Mouse (Mus musculus) left cerebral cortex, adult 2 months (tissue): ENCODE results near the gene Yif1a. TPM values are rescaled to one million over a fixed set of nuclear protein-coding genes. Genes with fewer than 3 reads are reported as not detected.
A peak's percentile ranks its signal among the peaks of the same experiment; 100 is the strongest.

Experiments used
- DNase-seq, 2 experiments: peaks; one replicate each; pipeline ENCODE4 v3.0.0; 2021 to 2022; ENCODE audit warnings: low spot score in 2 of 2, mixed read lengths in 1 of 2; ENCODE audit errors: extremely low spot score in 1 of 2
- H3K27ac ChIP-seq: fragments of 200-600 bp; 2 replicates; pipeline ENCODE4 v1.8.1; 2022
- H3K4me3 ChIP-seq: fragments of 200-600 bp; 2 replicates; pipeline ENCODE4 v1.8.1; 2022
- CTCF ChIP-seq: fragments of 200-600 bp; IDR thresholded peaks from 2 replicates; pipeline ENCODE4 v1.8.1; 2022; ENCODE audit warnings: antibody characterized with exemption, mild to moderate bottlenecking, moderate library complexity
- intact Hi-C: fragments of 180-260 bp; cut with DNase I; formaldehyde crosslinking; loops from one replicate; pipeline ENCODE4 v1.15.1; 2025
- total RNA-seq, 2 experiments: library from RNA; stranded (reverse); gene quantifications; 2 replicates each; pipeline ENCODE4 v1.2.3; 2021

Yif1a gene
- total RNA-seq, 2 experiments from 2014 or later: 23.4 to 25.7 TPM

DNA sequence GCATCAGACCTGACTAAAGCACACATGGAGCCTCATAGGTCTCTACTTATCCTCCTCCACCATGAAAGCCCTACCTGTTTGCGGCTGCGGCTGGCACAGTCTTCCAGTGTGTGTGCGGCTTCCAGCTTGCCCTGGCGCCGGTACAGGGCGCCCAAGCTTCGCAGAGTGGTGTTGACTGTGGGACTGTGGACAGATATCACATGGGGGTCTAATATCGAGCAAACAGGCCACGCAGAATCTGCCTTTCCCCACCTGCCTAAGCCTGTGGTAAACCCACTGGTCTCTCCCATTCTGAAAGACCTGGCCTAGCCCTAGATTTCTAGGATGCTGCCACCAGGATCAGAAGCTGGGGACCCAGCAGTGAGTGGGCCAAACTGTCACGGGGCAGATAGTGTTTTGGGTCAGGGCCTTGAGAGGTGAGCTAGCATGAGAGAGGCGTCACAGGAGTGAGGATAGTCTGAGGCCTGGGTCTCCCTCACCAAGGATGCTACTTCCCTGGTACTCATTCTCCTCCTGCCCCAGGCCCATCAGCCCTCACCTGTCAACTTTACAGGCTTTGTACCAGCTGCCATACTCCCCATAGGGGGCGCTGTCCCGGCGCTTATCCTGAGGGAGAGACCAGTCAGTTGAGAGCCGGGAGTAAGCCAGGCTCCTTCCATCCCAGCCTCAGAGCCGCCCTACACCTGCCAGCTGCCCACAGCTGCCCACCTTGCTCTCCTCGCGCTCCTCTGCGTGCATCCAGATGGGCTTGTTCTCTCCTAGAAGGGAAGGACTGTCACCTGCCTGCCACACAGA, 21.5 kb downstream of the Yif1a start:
- intact Hi-C loops: no loop called here
- no peak for DNase-seq

DNA sequence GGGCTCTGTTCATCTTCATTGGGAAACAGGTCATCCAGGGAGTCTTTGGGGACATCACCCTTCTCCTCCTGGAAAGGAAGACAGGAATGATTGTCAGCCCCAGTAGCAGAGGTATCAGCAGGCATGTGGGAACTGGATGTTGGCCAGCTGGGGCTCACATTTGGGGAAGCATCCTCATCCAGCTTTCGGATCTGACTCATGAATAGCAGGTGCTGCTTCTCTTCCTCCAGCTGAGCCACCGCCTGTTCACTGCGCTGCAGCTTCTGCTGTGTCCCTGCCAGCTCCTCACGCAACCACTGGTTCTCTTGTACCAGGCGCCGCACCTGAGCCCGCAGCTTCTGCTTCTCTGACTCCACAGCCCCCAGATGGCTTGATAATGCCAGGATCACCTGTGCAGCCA, 25.4 kb downstream of the Yif1a start:
- H3K4me3 ChIP-seq: no peak overlapping the region
- no peak for TF ChIP-seq CTCF
- H3K27ac ChIP-seq: peak overlapping the region; percentile 63; the same call in 1 of the 2 replicates
- intact Hi-C loops: no loop called here
- peak in 1 of 2 experiments; percentile 47 for DNase-seq

More for the DNA sequence above, 21.5 kb downstream of the Yif1a start:
- TF ChIP-seq CTCF: peak; percentile 58
- H3K4me3 ChIP-seq: no peak overlapping the region
- no peak overlapping the region for H3K27ac ChIP-seq

- H3K27ac ChIP-seq: peak overlapping the region; percentile 95
- DNase-seq: peak; percentile 88 to 95
- peak overlapping the region; percentile 81 for H3K4me3 ChIP-seq
- TF ChIP-seq CTCF: peak; percentile 92
- intact Hi-C loops: loop anchor here (1.0 to 2.0 kb wide), 2 partner anchors 10 to 21 kb away; partner anchors contain the start of gene Rab1b
Measured at GRCm38 (mm10) chr19:5117494-5118383, 29.4 kb downstream of the Yif1a start.

- TF ChIP-seq CTCF: no peak
- peak within 1 kb of the TSS; percentile 95 for H3K27ac ChIP-seq
- intact Hi-C loops: loop anchor here (2.0 kb wide), 1 partner anchor 20 kb away; no protein-coding TSS in a partner anchor
- DNase-seq: no peak
- peak within 1 kb of the TSS; percentile 81 for H3K4me3 ChIP-seq
Measured at GRCm38 (mm10) chr19:5118384-5118698, 30.0 kb downstream of the Yif1a start, which contains the start of gene Klc2. Klc2 (minus strand) TSS chr19:5118560.

DNA sequence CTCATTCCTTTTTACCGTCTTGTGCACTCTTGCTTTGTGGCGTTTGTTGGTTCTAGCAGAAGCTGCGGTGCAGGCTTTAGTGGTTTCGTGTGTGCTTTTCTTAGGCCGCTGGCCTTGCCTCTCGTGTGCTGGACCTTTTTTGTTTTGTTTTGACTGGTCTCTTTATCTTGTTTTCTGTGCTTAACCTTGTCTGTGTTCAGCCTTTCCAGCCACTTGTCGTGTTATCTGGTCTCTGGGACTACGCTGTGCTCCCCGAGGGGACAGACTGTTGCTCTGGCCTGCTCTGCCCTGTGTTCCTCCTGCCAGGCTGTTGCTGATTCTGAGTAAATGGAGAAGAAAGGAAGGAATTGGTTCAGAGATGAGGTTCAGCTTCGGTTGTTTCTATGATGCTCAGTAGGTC, 34.2 kb downstream of the Yif1a start:
- Histone ChIP-seq H3K4me3 (no peak overlapping the region), H3K27ac (no peak overlapping the region)
- intact Hi-C loops: no loop called here
- DNase-seq: no peak
- no peak for TF ChIP-seq CTCF

DNA sequence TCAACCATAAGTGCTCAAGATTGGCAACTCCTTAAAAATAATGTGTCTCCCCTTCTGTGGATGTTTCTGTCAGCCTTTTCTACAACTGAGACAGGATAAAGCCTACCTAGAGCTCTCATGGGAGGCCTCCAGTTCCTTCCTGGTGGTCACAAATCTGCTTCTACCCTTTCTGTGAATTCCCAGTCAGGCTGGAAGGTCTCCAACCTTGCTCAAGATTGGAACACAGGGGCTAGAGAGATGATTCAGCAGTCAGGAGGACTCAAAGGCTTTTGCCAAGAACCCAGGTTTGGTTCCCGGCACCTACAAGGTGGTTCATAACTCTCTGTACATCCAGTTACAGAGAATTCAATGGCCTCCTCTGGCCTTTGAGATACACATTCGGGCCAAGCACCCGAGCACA, 34.9 kb downstream of the Yif1a start:
- DNase-seq: no peak
- Histone ChIP-seq H3K4me3 (no peak overlapping the region), H3K27ac (no peak overlapping the region)
- no peak for TF ChIP-seq CTCF
- intact Hi-C loops: no loop called here

DNA sequence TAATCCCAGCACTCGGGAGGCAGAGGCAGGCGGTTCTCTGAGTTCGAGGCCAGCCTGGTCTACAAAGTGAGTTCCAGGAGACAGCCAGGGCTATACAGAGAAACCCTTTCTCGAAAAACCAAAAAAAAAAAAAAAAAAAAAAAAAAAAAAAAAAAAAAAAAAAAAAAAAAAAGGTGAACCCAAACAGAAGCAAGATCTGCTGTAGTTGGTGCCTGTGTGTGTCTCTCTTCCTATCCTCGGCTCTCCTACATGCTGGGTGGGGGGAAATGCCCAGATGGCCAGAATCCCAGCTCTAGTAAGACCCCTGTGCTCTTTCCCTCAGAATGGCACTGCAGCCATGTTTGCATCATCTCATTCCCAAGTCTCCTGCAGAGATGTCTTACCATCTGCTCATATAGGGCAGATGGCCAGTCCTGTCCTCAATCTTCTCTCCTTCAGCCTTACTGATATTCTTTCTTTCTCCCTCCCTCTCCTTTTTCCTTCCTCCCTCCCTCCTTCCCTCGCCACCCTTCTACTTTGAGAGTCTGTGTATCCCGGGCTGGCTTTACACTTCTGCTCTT, 35.8 kb downstream of the Yif1a start:
- intact Hi-C loops: no loop called here
- no peak for DNase-seq
- H3K27ac ChIP-seq: no peak overlapping the region
- no peak overlapping the region for H3K4me3 ChIP-seq
- TF ChIP-seq CTCF: no peak

DNA sequence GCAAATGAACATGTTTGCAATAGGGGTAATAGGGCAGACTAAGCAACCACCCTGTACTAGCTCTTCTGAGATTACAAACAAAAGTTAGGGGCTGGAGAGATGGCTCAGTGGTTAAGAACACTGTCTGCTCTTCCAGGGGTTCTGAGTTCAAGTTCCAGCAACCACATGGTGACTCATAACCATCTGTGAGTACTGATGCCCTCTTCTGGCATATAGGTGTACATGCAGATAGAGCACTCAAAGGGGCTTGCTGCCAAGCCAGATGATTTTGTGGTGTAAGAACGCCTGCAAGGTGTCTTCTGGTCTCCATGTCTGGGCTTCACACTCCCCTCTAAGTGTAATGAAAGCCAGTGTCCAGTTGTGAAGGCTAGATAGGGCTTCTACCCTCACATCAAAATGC, 41.4 kb downstream of the Yif1a start:
- Histone ChIP-seq H3K4me3 (no peak overlapping the region), H3K27ac (no peak overlapping the region)
- no peak for DNase-seq
- intact Hi-C loops: no loop called here
- peak; percentile 56 for TF ChIP-seq CTCF

- intact Hi-C loops: no loop called here
- Histone ChIP-seq H3K4me3 (no peak overlapping the region), H3K27ac (no peak overlapping the region)
- DNase-seq: no peak
- TF ChIP-seq CTCF: no peak
Measured at GRCm38 (mm10) chr19:5131237-5131636, 42.9 kb downstream of the Yif1a start.

GRCm38 (mm10) chr19:5139640-5140039, 51.3 kb downstream of the Yif1a start:
- peak; percentile 63 to 74 for DNase-seq
- peak overlapping the region; percentile 30 for H3K27ac ChIP-seq
- TF ChIP-seq CTCF: peak; percentile 75
- intact Hi-C loops: loop anchor here (2.0 kb wide), 2 partner anchors 21 to 51 kb away; partner anchors contain the start of genes Klc2 and Yif1a
- no peak overlapping the region for H3K4me3 ChIP-seq

Other genes starting within 250 kb of the Yif1a start
- gene Ccs, start 249.2 kb upstream of the Yif1a start, total RNA-seq: 10 to 100 TPM; 29.8 to 30.3 TPM
- 1 to 10 TPM; 2.0 to 2.6 TPM for gene Ccdc87, start 249.2 kb upstream of the Yif1a start, total RNA-seq
- gene Ctsf, start 233.4 kb upstream of the Yif1a start, total RNA-seq: 100 to 1,000 TPM; 102 to 107 TPM
- 1 to 10 TPM; 1.4 to 1.5 TPM for gene Actn3, start 210.6 kb upstream of the Yif1a start, total RNA-seq
- gene Zdhhc24, start 209.9 kb upstream of the Yif1a start, total RNA-seq: 10 to 100 TPM; 24.7 to 25.9 TPM
- gene Bbs1, start 181.9 kb upstream of the Yif1a start, total RNA-seq: 10 to 100 TPM; 40.0 to 48.1 TPM
- gene Dpp3, start 160.3 kb upstream of the Yif1a start, total RNA-seq: 10 to 100 TPM; 39.5 to 45.9 TPM
- gene Peli3, start 145.4 kb upstream of the Yif1a start, total RNA-seq: 10 to 100 TPM; 27.9 to 31.8 TPM
- gene Mrpl11, start 126.4 kb upstream of the Yif1a start, total RNA-seq: 10 to 100 TPM; 52.7 to 55.3 TPM
- 10 to 100 TPM; 21.7 to 33.7 TPM for gene Npas4, start 98.2 kb upstream of the Yif1a start, total RNA-seq
- gene Slc29a2, start 64.7 kb upstream of the Yif1a start, total RNA-seq: 10 to 100 TPM; 16.6 to 16.7 TPM
- gene B4gat1, start 49.7 kb upstream of the Yif1a start, total RNA-seq: 100 to 1,000 TPM; 109 to 131 TPM
- 1 to 10 TPM; 4.9 to 5.8 TPM for gene AC124502.3, start 49.6 kb upstream of the Yif1a start, total RNA-seq
- gene Brms1, start 47.2 kb upstream of the Yif1a start, total RNA-seq: 10 to 100 TPM; 26.9 to 28.8 TPM
- 10 to 100 TPM; 94.6 to 95.9 TPM for gene Rin1, start 38.1 kb upstream of the Yif1a start, total RNA-seq
- 1 to 10 TPM; 4.3 to 5.4 TPM for gene Cd248, start 20.5 kb upstream of the Yif1a start, total RNA-seq
- 100 to 1,000 TPM; 154 to 156 TPM for gene Tmem151a, start 3.0 kb upstream of the Yif1a start, total RNA-seq
- gene Cnih2, start 10.0 kb downstream of the Yif1a start, total RNA-seq: 100 to 1,000 TPM; 214 to 247 TPM
- gene Rab1b, start 18.5 kb downstream of the Yif1a start, total RNA-seq: 100 to 1,000 TPM; 144 to 157 TPM
- 100 to 1,000 TPM; 279 to 291 TPM for gene Klc2, start 30.0 kb downstream of the Yif1a start, total RNA-seq
- 10 to 100 TPM; 57.5 to 61.2 TPM for gene Pacs1, start 184.6 kb downstream of the Yif1a start, total RNA-seq
- gene Sf3b2, start 206.9 kb downstream of the Yif1a start, total RNA-seq: 100 to 1,000 TPM; 194 to 201 TPM
- gene Gal3st3, start 209.8 kb downstream of the Yif1a start, total RNA-seq: 10 to 100 TPM; 78.0 to 80.9 TPM
- not detected for gene Catsper1, start 247.2 kb downstream of the Yif1a start, total RNA-seq